Comparison of ENCODE assay signal across 25 mouse cellular contexts in genomic region chr11:24020760-24021159, GRCm38 (mm10). TPM values are rescaled to one million over a fixed set of nuclear protein-coding genes. Genes with fewer than 3 reads are reported as not detected.
"Had no signal": no experiment of that assay in that cellular context is flagged by ENCODE, and none has a peak within 500 bp of the region (broad histone marks: within the 10 kb centered on the region; RNA-seq: fewer than 3 reads in every experiment).

No protein-coding gene starts in this region.

- H3K9ac ChIP-seq: lung, embryonic 15.5 days; midbrain, embryonic 13.5 days; midbrain, embryonic 15.5 days; neural tube, embryonic 12.5 days; stomach, embryonic 15.5 days had no signal

- ATAC-seq: lung, postnatal 0 days; midbrain, embryonic 13.5 days; midbrain, embryonic 15.5 days had no signal

- H3K4me1 ChIP-seq: lung, embryonic 15.5 days; megakaryocyte, embryonic 14.5 days; stomach, embryonic 15.5 days had no signal

- H3K27ac ChIP-seq: lung, embryonic 15.5 days; macrophage; midbrain, embryonic 13.5 days; midbrain, embryonic 15.5 days; neural tube, embryonic 12.5 days; stomach, embryonic 15.5 days; stomach, postnatal 0 days had no signal

- H3K4me2 ChIP-seq: lung, embryonic 15.5 days; midbrain, embryonic 11.5 days; midbrain, embryonic 13.5 days; midbrain, embryonic 15.5 days; neural tube, embryonic 12.5 days; stomach, embryonic 15.5 days had no signal

- H3K27me3 ChIP-seq: lung, embryonic 15.5 days; midbrain, embryonic 15.5 days; neural tube, embryonic 12.5 days; stomach, embryonic 15.5 days had no signal

- DNase-seq: lung, adult 2 months; lung, postnatal 14 days; lung, postnatal 36 days; right cerebral cortex, postnatal 14 days; thymus, adult 2 months; thymus, postnatal 25 days; thymus, postnatal 4 days had no signal

- H3K4me3 ChIP-seq: lung, embryonic 15.5 days; megakaryocyte, embryonic 14.5 days; midbrain, embryonic 13.5 days; midbrain, embryonic 15.5 days; neural tube, embryonic 12.5 days; stomach, embryonic 15.5 days had no signal

- H3K36me3 ChIP-seq: lung, embryonic 15.5 days; midbrain, embryonic 13.5 days; midbrain, embryonic 15.5 days; neural tube, embryonic 12.5 days; stomach, embryonic 15.5 days had no signal

- H3K9me3 ChIP-seq: lung, embryonic 15.5 days; megakaryocyte, embryonic 14.5 days; midbrain, embryonic 13.5 days; midbrain, embryonic 15.5 days; neural tube, embryonic 12.5 days; stomach, embryonic 15.5 days had no signal

RNA-seq across cellular contexts. Expression of gene A830031A19Rik, which starts 54.1 kb away (rescaled TPM):
- total RNA-seq: megakaryocyte progenitor cell, adult 5-6 weeks; midbrain, postnatal 0 days; monocyte, adult 5-6 weeks; neutrophil, adult 5-6 weeks had no signal
- polyA plus RNA-seq: lung, adult 2 months; lung, embryonic 15.5 days; lung, postnatal 0 days; macrophage; midbrain, embryonic 11.5 days; midbrain, embryonic 13.5 days; midbrain, postnatal 0 days; neural tube, embryonic 12.5 days; neural tube, embryonic 14.5 days; spleen, adult 2 months; stomach, embryonic 15.5 days; stomach, postnatal 0 days; testis, adult 2 months; thymus, adult 2 months; urinary bladder, adult 2 months had no signal
